Mouse (Mus musculus): ENCODE measurements around the gene Nt5dc2. TPM values are rescaled to one million over a fixed set of nuclear protein-coding genes. Genes with fewer than 3 reads are reported as not detected.

The Nt5dc2 gene
- 1 to 10 TPM in 1 of 2 experiments, under 1 TPM in 1; 0.99 to 2.0 TPM for polyA plus RNA-seq (2017; shearing (Covaris generic))

GRCm38 (mm10) chr14:31130236-31131220, at the start of gene Nt5dc2:
Gene Nt5dc2, plus strand, starts transcription at chr14:31131053.

DNA sequence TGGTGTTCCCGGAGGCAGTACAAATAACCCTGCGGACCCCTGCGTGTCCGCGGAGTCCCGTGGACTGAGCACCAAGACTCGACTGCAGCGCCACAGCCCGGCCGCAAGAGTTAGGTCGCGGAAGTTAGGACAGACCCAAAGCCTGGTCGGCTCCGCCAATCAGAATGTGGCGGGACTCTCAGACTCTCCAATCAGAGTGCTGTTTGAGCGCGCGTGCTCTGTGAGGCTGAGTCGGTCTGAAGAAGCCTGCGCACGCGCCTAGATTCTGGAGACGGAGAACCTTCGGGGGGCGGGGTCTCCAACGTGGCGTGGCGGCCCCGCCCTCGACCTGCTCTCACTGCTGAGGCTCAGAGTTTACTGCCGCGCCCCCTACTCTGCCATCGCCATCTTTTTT, 2.0 kb upstream of the Nt5dc2 start, which contains the start of gene Smim4:
Gene Smim4 (minus strand): TSS at position 131 of the 394 bp plus-strand sequence.

DNA sequence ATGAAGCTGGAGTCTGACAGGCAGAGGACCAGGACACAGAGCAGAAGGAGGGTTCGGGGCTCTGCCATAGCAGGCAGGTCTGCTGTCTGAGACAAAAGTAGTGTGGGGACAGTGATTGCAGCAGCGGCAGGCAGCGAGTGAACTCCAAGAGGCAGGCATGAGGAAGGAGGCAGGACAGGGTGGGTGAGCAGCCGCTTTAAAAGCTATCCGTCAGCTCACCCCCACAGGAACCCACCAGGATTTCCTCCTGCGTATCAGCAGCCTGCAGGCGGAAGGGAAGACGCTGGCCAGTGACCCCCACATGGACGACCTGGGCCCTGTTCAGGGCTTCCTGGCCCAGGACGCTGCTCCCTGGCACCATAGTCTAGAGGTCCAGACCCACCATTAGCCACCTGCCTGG, 37.6 kb downstream of the Nt5dc2 start, which contains the start of gene Stab1:
Gene Stab1 (minus strand): TSS at position 217 of the 400 bp plus-strand sequence.

Other genes starting within 250 kb of the Nt5dc2 start
- under 1 TPM in 1 of 2 experiments, not detected in 1; 0.18 TPM for gene Itih4, start 244.6 kb upstream of the Nt5dc2 start, polyA plus RNA-seq (2017; shearing (Covaris generic))
- gene Itih3, start 207.3 kb upstream of the Nt5dc2 start, polyA plus RNA-seq (2017; shearing (Covaris generic)) = under 1 TPM; 0.05 to 0.20 TPM
- under 1 TPM in 1 of 2 experiments, not detected in 1; 0.27 TPM for gene Itih1, start 187.8 kb upstream of the Nt5dc2 start, polyA plus RNA-seq (2017; shearing (Covaris generic))
- gene Nek4, start 179.7 kb upstream of the Nt5dc2 start, polyA plus RNA-seq (2017; shearing (Covaris generic)) = 1 to 10 TPM; 4.7 to 6.2 TPM
- gene Glt8d1, start 129.7 kb upstream of the Nt5dc2 start, polyA plus RNA-seq (2017; shearing (Covaris generic)) = 10 to 100 TPM; 16.4 to 17.5 TPM
- 100 to 1,000 TPM; 228 to 275 TPM for gene Spcs1, start 129.4 kb upstream of the Nt5dc2 start, polyA plus RNA-seq (2017; shearing (Covaris generic))
- 100 to 1,000 TPM; 125 to 150 TPM for gene Pbrm1, start 111.9 kb upstream of the Nt5dc2 start, polyA plus RNA-seq (2017; shearing (Covaris generic))
- gene Gnl3, start 111.9 kb upstream of the Nt5dc2 start, polyA plus RNA-seq (2017; shearing (Covaris generic)) = 10 to 100 TPM; 77.7 to 91.1 TPM
- gene Smim4, start 2.1 kb upstream of the Nt5dc2 start, polyA plus RNA-seq (2017; shearing (Covaris generic)) = 10 to 100 TPM; 48.3 to 72.8 TPM
- gene Stab1, start 37.6 kb downstream of the Nt5dc2 start, polyA plus RNA-seq (2017; shearing (Covaris generic)) = 1 to 10 TPM; 2.9 to 5.7 TPM
- under 1 TPM in 1 of 2 experiments, not detected in 1; 0.43 TPM for gene Tnnc1, start 77.3 kb downstream of the Nt5dc2 start, polyA plus RNA-seq (2017; shearing (Covaris generic))
- gene Nisch, start 85.9 kb downstream of the Nt5dc2 start, polyA plus RNA-seq (2017; shearing (Covaris generic)) = 100 to 1,000 TPM; 193 to 206 TPM
- gene Sema3g, start 86.8 kb downstream of the Nt5dc2 start, polyA plus RNA-seq (2017; shearing (Covaris generic)) = not detected
- gene Phf7, start 120.3 kb downstream of the Nt5dc2 start, polyA plus RNA-seq (2017; shearing (Covaris generic)) = 10 to 100 TPM; 12.6 to 16.0 TPM
- gene Bap1, start 120.4 kb downstream of the Nt5dc2 start, polyA plus RNA-seq (2017; shearing (Covaris generic)) = 10 to 100 TPM; 72.0 to 89.0 TPM
- under 1 TPM; 0.08 to 0.43 TPM for gene Dnah1, start 192.8 kb downstream of the Nt5dc2 start, polyA plus RNA-seq (2017; shearing (Covaris generic))
- 10 to 100 TPM; 52.6 to 63.5 TPM for gene Capn7, start 205.6 kb downstream of the Nt5dc2 start, polyA plus RNA-seq (2017; shearing (Covaris generic))